Mouse (Mus musculus): ENCODE data around the gene Enox1. TPM values are rescaled to one million over a fixed set of nuclear protein-coding genes. Genes with fewer than 3 reads are reported as not detected.

Gene Enox1
- polyA plus RNA-seq, 1 experiment, result not detected

GRCm38 (mm10) chr14:77456066-77456465, 299.5 kb downstream of the Enox1 start:
- TF ChIP-seq CTCF (IDR thresholded peaks at IDR 0.05; ENCODE audit: low read depth, low read length) (no peak), POLR2A (IDR thresholded peaks at IDR 0.05; ENCODE audit: borderline replicate concordance, low read depth, low read length) (no peak)
- Histone ChIP-seq H3K4me1 (ENCODE audit: control insufficient read depth, insufficient read depth, low read length) (0 out of 2 replicates have a peak, but pooled peaks cover 6% of the 10 kb centered on the region), H3K27ac (ENCODE audit: insufficient read depth, low read depth, low read length) (no peak overlapping the region), H3K4me3 (ENCODE audit: insufficient read depth, low read length) (no peak overlapping the region)

- no peak overlapping the region for H3K4me3 ChIP-seq (ENCODE audit: insufficient read depth, low read length)
- H3K4me1 ChIP-seq (ENCODE audit: control insufficient read depth, insufficient read depth, low read length), result 0 out of 2 replicates have a peak, but pooled peaks cover 6% of the 10 kb centered on the region
- no peak overlapping the region for H3K27ac ChIP-seq (ENCODE audit: insufficient read depth, low read depth, low read length)
- no peak for TF ChIP-seq POLR2A (IDR thresholded peaks at IDR 0.05; ENCODE audit: borderline replicate concordance, low read depth, low read length)
- TF ChIP-seq CTCF (IDR thresholded peaks at IDR 0.05; ENCODE audit: low read depth, low read length), result no peak
Observed at GRCm38 (mm10) chr14:77456876-77457275, 300.3 kb downstream of the Enox1 start.

GRCm38 (mm10) chr14:77458217-77458616, 301.7 kb downstream of the Enox1 start:
- Histone ChIP-seq H3K4me1 (ENCODE audit: control insufficient read depth, insufficient read depth, low read length) (0 out of 2 replicates have a peak, but pooled peaks cover 4% of the 10 kb centered on the region), H3K4me3 (ENCODE audit: insufficient read depth, low read length) (no peak overlapping the region), H3K27ac (ENCODE audit: insufficient read depth, low read depth, low read length) (no peak overlapping the region)
- TF ChIP-seq POLR2A (IDR thresholded peaks at IDR 0.05; ENCODE audit: borderline replicate concordance, low read depth, low read length) (no peak), CTCF (IDR thresholded peaks at IDR 0.05; ENCODE audit: low read depth, low read length) (no peak)

- no peak overlapping the region for H3K27ac ChIP-seq (ENCODE audit: insufficient read depth, low read depth, low read length)
- peaks cover 14% of the 10 kb centered on the region for H3K4me1 ChIP-seq (ENCODE audit: control insufficient read depth, insufficient read depth, low read length)
Observed at GRCm38 (mm10) chr14:77463919-77464318, 307.4 kb downstream of the Enox1 start.

GRCm38 (mm10) chr14:77464782-77465181, 308.2 kb downstream of the Enox1 start:
- TF ChIP-seq CTCF (IDR thresholded peaks at IDR 0.05; ENCODE audit: low read depth, low read length), result no peak
- TF ChIP-seq POLR2A (IDR thresholded peaks at IDR 0.05; ENCODE audit: borderline replicate concordance, low read depth, low read length), result no peak
- Histone ChIP-seq H3K4me3 (ENCODE audit: insufficient read depth, low read length) (no peak overlapping the region), H3K27ac (ENCODE audit: insufficient read depth, low read depth, low read length) (no peak overlapping the region), H3K4me1 (ENCODE audit: control insufficient read depth, insufficient read depth, low read length) (peaks cover 14% of the 10 kb centered on the region)

More at GRCm38 (mm10) chr14:77463919-77464318, 307.4 kb downstream of the Enox1 start:
- no peak overlapping the region for H3K4me3 ChIP-seq (ENCODE audit: insufficient read depth, low read length)
- TF ChIP-seq POLR2A (IDR thresholded peaks at IDR 0.05; ENCODE audit: borderline replicate concordance, low read depth, low read length), result no peak
- no peak for TF ChIP-seq CTCF (IDR thresholded peaks at IDR 0.05; ENCODE audit: low read depth, low read length)

GRCm38 (mm10) chr14:77470577-77470976, 314.0 kb downstream of the Enox1 start:
- Histone ChIP-seq H3K27ac (ENCODE audit: insufficient read depth, low read depth, low read length) (no peak overlapping the region), H3K4me3 (ENCODE audit: insufficient read depth, low read length) (no peak overlapping the region), H3K4me1 (ENCODE audit: control insufficient read depth, insufficient read depth, low read length) (no peaks in the 10 kb centered on the region)
- no peak for TF ChIP-seq POLR2A (IDR thresholded peaks at IDR 0.05; ENCODE audit: borderline replicate concordance, low read depth, low read length)
- no peak for TF ChIP-seq CTCF (IDR thresholded peaks at IDR 0.05; ENCODE audit: low read depth, low read length)

DNA sequence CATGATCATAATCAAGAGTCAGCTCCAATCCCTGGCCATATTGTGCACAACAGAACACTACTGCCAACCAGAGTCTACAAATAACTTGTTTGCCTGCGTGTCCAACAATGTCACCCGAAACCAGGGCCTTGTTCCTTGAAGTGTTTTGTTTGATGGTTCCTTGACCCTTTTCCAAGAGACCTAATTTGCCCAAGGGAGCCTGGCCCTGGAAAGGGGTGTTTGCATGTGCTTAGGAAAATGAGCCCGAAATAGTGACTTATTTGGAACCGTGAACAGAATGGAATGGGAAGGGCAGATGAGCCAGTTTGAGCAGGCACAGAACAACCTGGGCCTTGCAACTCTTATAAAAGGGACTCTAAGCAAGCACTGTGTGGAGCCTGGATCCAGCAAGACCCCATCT, 316.9 kb downstream of the Enox1 start:
- Histone ChIP-seq H3K4me1 (ENCODE audit: control insufficient read depth, insufficient read depth, low read length) (no peaks in the 10 kb centered on the region), H3K4me3 (ENCODE audit: insufficient read depth, low read length) (no peak overlapping the region), H3K27ac (ENCODE audit: insufficient read depth, low read depth, low read length) (no peak overlapping the region)
- TF ChIP-seq POLR2A (IDR thresholded peaks at IDR 0.05; ENCODE audit: borderline replicate concordance, low read depth, low read length) (no peak), CTCF (IDR thresholded peaks at IDR 0.05; ENCODE audit: low read depth, low read length) (no peak)

GRCm38 (mm10) chr14:77474026-77474425, 317.5 kb downstream of the Enox1 start:
- no peak for TF ChIP-seq POLR2A (IDR thresholded peaks at IDR 0.05; ENCODE audit: borderline replicate concordance, low read depth, low read length)
- TF ChIP-seq CTCF (IDR thresholded peaks at IDR 0.05; ENCODE audit: low read depth, low read length), result no peak
- Histone ChIP-seq H3K27ac (ENCODE audit: insufficient read depth, low read depth, low read length) (no peak overlapping the region), H3K4me3 (ENCODE audit: insufficient read depth, low read length) (no peak overlapping the region), H3K4me1 (ENCODE audit: control insufficient read depth, insufficient read depth, low read length) (no peaks in the 10 kb centered on the region)

GRCm38 (mm10) chr14:77475134-77475820, 318.7 kb downstream of the Enox1 start:
- H3K4me1 ChIP-seq (ENCODE audit: control insufficient read depth, insufficient read depth, low read length), result no peaks in the 10 kb centered on the region
- no peak overlapping the region for H3K27ac ChIP-seq (ENCODE audit: insufficient read depth, low read depth, low read length)
- TF ChIP-seq POLR2A (IDR thresholded peaks at IDR 0.05; ENCODE audit: borderline replicate concordance, low read depth, low read length), result no peak
- no peak for TF ChIP-seq CTCF (IDR thresholded peaks at IDR 0.05; ENCODE audit: low read depth, low read length)
- H3K4me3 ChIP-seq (ENCODE audit: insufficient read depth, low read length), result no peak overlapping the region

- TF ChIP-seq CTCF (IDR thresholded peaks at IDR 0.05; ENCODE audit: low read depth, low read length) (no peak), POLR2A (IDR thresholded peaks at IDR 0.05; ENCODE audit: borderline replicate concordance, low read depth, low read length) (no peak)
- H3K27ac ChIP-seq (ENCODE audit: insufficient read depth, low read depth, low read length), result no peak overlapping the region
- H3K4me3 ChIP-seq (ENCODE audit: insufficient read depth, low read length), result no peak overlapping the region
- H3K4me1 ChIP-seq (ENCODE audit: control insufficient read depth, insufficient read depth, low read length), result no peaks in the 10 kb centered on the region
Observed at GRCm38 (mm10) chr14:77477704-77478103, 321.1 kb downstream of the Enox1 start.
